In genomic region chr9:60445821-60446220, GRCm38 (mm10) we compare ENCODE assay signal across 13 mouse cellular contexts.
DNase-seq lines count a peak whose midpoint lies in the region; ATAC-seq and TF ChIP-seq lines count a peak whose summit lies in the region.
"Had no signal": no experiment of that assay in that cellular context is flagged by ENCODE, and none has a peak within 500 bp of the region (broad histone marks: within the 10 kb centered on the region; RNA-seq: fewer than 3 reads in every experiment).

No protein-coding gene starts in this region.

- no peak for TF ChIP-seq CTCF in liver, adult 2 months (IDR thresholded peaks at IDR 0.05; ENCODE audit: low read depth, low read length)

- peaks cover 5% of the 10 kb centered on the region for H3K4me1 ChIP-seq in forebrain, embryonic 14.5 days (ENCODE audit: control insufficient read depth, insufficient read depth, low read length)
- no peaks in the 10 kb centered on the region for H3K4me1 ChIP-seq in forebrain, embryonic 11.5 days (replicated peaks; ENCODE audit: control insufficient read depth, insufficient read depth, low read length)
- H3K4me1 ChIP-seq in liver, adult 2 months (ENCODE audit: control insufficient read depth, insufficient read depth, low read length): no peaks in the 10 kb centered on the region
- H3K4me1 ChIP-seq in liver, embryonic 12.5 days: no peaks in the 10 kb centered on the region
- H3K4me1 ChIP-seq in stomach, embryonic 16.5 days (ENCODE audit: control insufficient read depth, insufficient read depth, low read length): peaks cover 10% of the 10 kb centered on the region
- no peaks in the 10 kb centered on the region for H3K4me1 ChIP-seq in hindbrain, embryonic 16.5 days (ENCODE audit: control insufficient read depth, insufficient read depth, low read depth, low read length)
- H3K4me1 ChIP-seq: neural tube, embryonic 12.5 days had no signal

- H3K27ac ChIP-seq in forebrain, embryonic 14.5 days (ENCODE audit: low read depth, low read length): no peak overlapping the region; the same call in 1 of the 2 replicates
- H3K27ac ChIP-seq in forebrain, embryonic 11.5 days (ENCODE audit: low read depth, low read length): no peak overlapping the region
- H3K27ac ChIP-seq in liver, adult 2 months (replicated peaks; ENCODE audit: insufficient read depth, low read depth, low read length): no peak overlapping the region
- no peak overlapping the region for H3K27ac ChIP-seq in liver, embryonic 12.5 days
- peak overlapping the region; percentile 62; the same call in 1 of the 2 replicates for H3K27ac ChIP-seq in stomach, embryonic 16.5 days (ENCODE audit: low read length)
- H3K27ac ChIP-seq in hindbrain, embryonic 16.5 days (ENCODE audit: low read depth, low read length): no peak overlapping the region
- H3K27ac ChIP-seq: midbrain, embryonic 13.5 days; neural tube, embryonic 12.5 days had no signal

- no peaks in the 10 kb centered on the region for H3K9me3 ChIP-seq in forebrain, embryonic 14.5 days (replicated peaks; ENCODE audit: control insufficient read depth, low read length)
- no peaks in the 10 kb centered on the region for H3K9me3 ChIP-seq in forebrain, embryonic 11.5 days (ENCODE audit: control insufficient read depth, low read length)
- no peaks in the 10 kb centered on the region for H3K9me3 ChIP-seq in liver, embryonic 12.5 days (replicated peaks)
- no peaks in the 10 kb centered on the region for H3K9me3 ChIP-seq in stomach, embryonic 16.5 days (replicated peaks; ENCODE audit: control insufficient read depth, low read length)
- no peaks in the 10 kb centered on the region for H3K9me3 ChIP-seq in hindbrain, embryonic 16.5 days (ENCODE audit: control insufficient read depth, low read length)
- H3K9me3 ChIP-seq: G1E; midbrain, embryonic 13.5 days; neural tube, embryonic 12.5 days had no signal

- H3K27me3 ChIP-seq in forebrain, embryonic 14.5 days (replicated peaks; ENCODE audit: control insufficient read depth, insufficient read depth, low read length): no peaks in the 10 kb centered on the region
- H3K27me3 ChIP-seq in forebrain, embryonic 11.5 days (ENCODE audit: control insufficient read depth, insufficient read depth, low read length): no peaks in the 10 kb centered on the region
- H3K27me3 ChIP-seq in liver, adult 2 months (ENCODE audit: control insufficient read depth, insufficient read depth, low read length): no peaks in the 10 kb centered on the region
- no peaks in the 10 kb centered on the region for H3K27me3 ChIP-seq in liver, embryonic 12.5 days (replicated peaks)
- H3K27me3 ChIP-seq in stomach, embryonic 16.5 days (ENCODE audit: control insufficient read depth, insufficient read depth, low read length): no peaks in the 10 kb centered on the region
- H3K27me3 ChIP-seq in hindbrain, embryonic 16.5 days (replicated peaks; ENCODE audit: control insufficient read depth, insufficient read depth, low read length): no peaks in the 10 kb centered on the region
- H3K27me3 ChIP-seq: midbrain, embryonic 13.5 days; neural tube, embryonic 12.5 days had no signal

- no peak for ATAC-seq in forebrain, embryonic 14.5 days
- ATAC-seq in forebrain, embryonic 11.5 days (replicated peaks; ENCODE audit: low FRiP score): no peak
- no peak for ATAC-seq in liver, embryonic 12.5 days
- no peak for ATAC-seq in stomach, embryonic 16.5 days (ENCODE audit: insufficient read depth, low FRiP score)
- ATAC-seq in hindbrain, embryonic 16.5 days: no peak
- ATAC-seq: midbrain, embryonic 13.5 days had no signal

- DNase-seq in forebrain, embryonic 14.5 days (ENCODE audit: low spot score): peak; percentile 70
- DNase-seq in forebrain, embryonic 11.5 days (ENCODE audit: low spot score): no peak
- peak; percentile 2 for DNase-seq in liver, adult 2 months (ENCODE audit: extremely low read depth, low read depth, low spot score)
- peak; percentile 68 to 73 for DNase-seq in lung, adult 18-20 months
- no peak for DNase-seq in frontal cortex, postnatal 25 days (ENCODE audit: low spot score in 2 of 2)
- DNase-seq: kidney, adult 18-20 months had no signal

- H3K4me3 ChIP-seq in forebrain, embryonic 14.5 days (ENCODE audit: low read depth, low read length): no peak overlapping the region
- H3K4me3 ChIP-seq in forebrain, embryonic 11.5 days (ENCODE audit: low read depth, low read length): no peak overlapping the region
- H3K4me3 ChIP-seq in liver, adult 2 months (ENCODE audit: insufficient read depth, low read depth, low read length): no peak overlapping the region
- H3K4me3 ChIP-seq in liver, embryonic 12.5 days: no peak overlapping the region
- no peak overlapping the region for H3K4me3 ChIP-seq in stomach, embryonic 16.5 days (replicated peaks; ENCODE audit: low read length)
- no peak overlapping the region for H3K4me3 ChIP-seq in hindbrain, embryonic 16.5 days (ENCODE audit: low read length)
- H3K4me3 ChIP-seq: midbrain, embryonic 13.5 days; neural tube, embryonic 12.5 days had no signal

- no peak overlapping the region for H3K9ac ChIP-seq in forebrain, embryonic 14.5 days (ENCODE audit: low read length)
- H3K9ac ChIP-seq in forebrain, embryonic 11.5 days (ENCODE audit: low read length): no peak overlapping the region
- H3K9ac ChIP-seq in liver, adult 2 months (ENCODE audit: low read depth, low read length): no peak overlapping the region
- no peak overlapping the region for H3K9ac ChIP-seq in liver, embryonic 12.5 days
- H3K9ac ChIP-seq in stomach, embryonic 16.5 days (ENCODE audit: low read length): 0 out of 2 replicates have a peak overlapping the region, but pooled peaks have one; percentile 10
- no peak overlapping the region for H3K9ac ChIP-seq in hindbrain, embryonic 16.5 days (ENCODE audit: low read depth, low read length)
- H3K9ac ChIP-seq: midbrain, embryonic 13.5 days; neural tube, embryonic 12.5 days had no signal

- H3K79me2 ChIP-seq in liver, adult 2 months (ENCODE audit: control insufficient read depth, insufficient read depth, low read length): no peaks in the 10 kb centered on the region

- H3K36me3 ChIP-seq in forebrain, embryonic 14.5 days (ENCODE audit: control insufficient read depth, insufficient read depth, low read length): no peaks in the 10 kb centered on the region
- H3K36me3 ChIP-seq in forebrain, embryonic 11.5 days (ENCODE audit: control insufficient read depth, insufficient read depth, low read length): no peaks in the 10 kb centered on the region
- H3K36me3 ChIP-seq in liver, adult 2 months (ENCODE audit: control insufficient read depth, insufficient read depth, low read length): no peaks in the 10 kb centered on the region
- H3K36me3 ChIP-seq in liver, embryonic 12.5 days: no peaks in the 10 kb centered on the region
- no peaks in the 10 kb centered on the region for H3K36me3 ChIP-seq in stomach, embryonic 16.5 days (ENCODE audit: control insufficient read depth, insufficient read depth, low read length)
- no peaks in the 10 kb centered on the region for H3K36me3 ChIP-seq in hindbrain, embryonic 16.5 days (ENCODE audit: control insufficient read depth, insufficient read depth, low read length)
- H3K36me3 ChIP-seq: G1E; midbrain, embryonic 13.5 days; neural tube, embryonic 12.5 days had no signal

- no peak overlapping the region for H3K4me2 ChIP-seq in forebrain, embryonic 14.5 days (ENCODE audit: low read length)
- no peak overlapping the region for H3K4me2 ChIP-seq in forebrain, embryonic 11.5 days (ENCODE audit: low read depth, low read length, severe bottlenecking)
- H3K4me2 ChIP-seq in liver, embryonic 12.5 days: no peak overlapping the region
- H3K4me2 ChIP-seq in stomach, embryonic 16.5 days (ENCODE audit: low read depth, low read length): no peak overlapping the region
- H3K4me2 ChIP-seq in hindbrain, embryonic 16.5 days (ENCODE audit: low read length): no peak overlapping the region
- H3K4me2 ChIP-seq: liver, embryonic 11.5 days; midbrain, embryonic 13.5 days; neural tube, embryonic 12.5 days had no signal

- 48% methylated on average over 4 of the region's 4 CpGs for WGBS in forebrain, embryonic 14.5 days
- 94% methylated on average over 4 of the region's 4 CpGs for WGBS in forebrain, embryonic 11.5 days
- 71% methylated on average over 4 of the region's 4 CpGs for WGBS in liver, adult 2 months
- WGBS in liver, embryonic 12.5 days (ENCODE audit: insufficient replicate concordance): 76% methylated on average over 4 of the region's 4 CpGs
- WGBS in stomach, embryonic 16.5 days: 48% methylated on average over 4 of the region's 4 CpGs
- 65% methylated on average over 4 of the region's 4 CpGs for WGBS in hindbrain, embryonic 16.5 days

- TF ChIP-seq POLR2A in liver, adult 2 months (IDR thresholded peaks at IDR 0.05; ENCODE audit: extremely low read depth, insufficient read depth, low read length): no peak

Comparison
In these comparisons a context has a peak if more than half of its experiments do, and no peak if none do; other contexts are left out.
1. DNase-seq: peak in forebrain, embryonic 14.5 days (single experiment), liver, adult 2 months (single experiment) and lung, adult 18-20 months (2 of 2); none in forebrain, embryonic 11.5 days (single experiment) and frontal cortex, postnatal 25 days (0 of 2).